Mouse (Mus musculus): ENCODE data around the gene Ahnak. TPM values are rescaled to one million over a fixed set of nuclear protein-coding genes. Genes with fewer than 3 reads are reported as not detected.
A peak's percentile ranks its signal among the peaks of the same experiment; 100 is the strongest.
"Not testable (repeated sequence)": the region's sequence is repeated elsewhere in the genome, so short reads cannot be mapped to it uniquely, and the experiment has no call there.

Gene Ahnak
- polyA plus RNA-seq, 1 experiment from 2014 or later = 12.2 TPM

GRCm38 (mm10) chr19:8952241-8952640 is 36.8 kb upstream of the Ahnak start:
- H3K36me3 ChIP-seq = peaks cover 71% of the 10 kb centered on the region
- H3K4me2 ChIP-seq (replicated peaks) = peak overlapping the region; percentile 94
- H3K9ac ChIP-seq (replicated peaks) = peak overlapping the region; percentile 61; the same call in 1 of the 2 replicates
- peak overlapping the region; percentile 91 for H3K27ac ChIP-seq (replicated peaks)
- WGBS = 96% methylated on average over 9 of the region's 9 CpGs
- no peak for ATAC-seq (ENCODE audit: low FRiP score, low read depth)
- no peaks in the 10 kb centered on the region for H3K27me3 ChIP-seq
- H3K4me1 ChIP-seq = peaks cover 32% of the 10 kb centered on the region
- H3K9me3 ChIP-seq = no peaks in the 10 kb centered on the region
- no peak overlapping the region for H3K4me3 ChIP-seq

GRCm38 (mm10) chr19:8953135-8954039 is 35.7 kb upstream of the Ahnak start, which contains the start of gene Tut1:
Tut1 (plus strand) TSS chr19:8953847.
- 4% methylated on average over 46 of the region's 46 CpGs for WGBS
- Histone ChIP-seq H3K9me3 (no peaks in the 10 kb centered on the region), H3K27me3 (no peaks in the 10 kb centered on the region), H3K27ac (replicated peaks) (peak within 1 kb of the TSS; percentile 91), H3K36me3 (peaks cover 68% of the 10 kb centered on the region), H3K4me1 (peaks cover 32% of the 10 kb centered on the region), H3K4me2 (replicated peaks) (peak within 1 kb of the TSS; percentile 94), H3K4me3 (peak within 1 kb of the TSS; percentile 85), H3K9ac (replicated peaks) (peak within 1 kb of the TSS; percentile 63)
- peak; percentile 96 for ATAC-seq (ENCODE audit: low FRiP score, low read depth)

- no peak for ATAC-seq (ENCODE audit: low FRiP score, low read depth)
- Histone ChIP-seq H3K36me3 (peaks cover 65% of the 10 kb centered on the region), H3K27me3 (no peaks in the 10 kb centered on the region), H3K9ac (replicated peaks) (peak overlapping the region; percentile 63), H3K4me3 (peak overlapping the region; percentile 85), H3K9me3 (no peaks in the 10 kb centered on the region), H3K4me2 (replicated peaks) (peak overlapping the region; percentile 94), H3K4me1 (peaks cover 32% of the 10 kb centered on the region), H3K27ac (replicated peaks) (peak overlapping the region; percentile 91)
- 9% methylated on average over 9 of the region's 9 CpGs for WGBS
These were observed 34.9 kb upstream of the Ahnak start for GRCm38 (mm10) chr19:8954171-8954570.

- no peak overlapping the region for H3K4me3 ChIP-seq
- no peaks in the 10 kb centered on the region for H3K27me3 ChIP-seq
- peaks cover 10% of the 10 kb centered on the region for H3K4me1 ChIP-seq
- H3K36me3 ChIP-seq = peaks cover 82% of the 10 kb centered on the region
- WGBS = 90% methylated on average over 2 of the region's 2 CpGs
- no peak overlapping the region for H3K9ac ChIP-seq (replicated peaks)
- no peaks in the 10 kb centered on the region for H3K9me3 ChIP-seq
- no peak overlapping the region for H3K4me2 ChIP-seq (replicated peaks)
- H3K27ac ChIP-seq (replicated peaks) = no peak overlapping the region
- ATAC-seq (ENCODE audit: low FRiP score, low read depth) = no peak
These were observed 26.8 kb upstream of the Ahnak start for GRCm38 (mm10) chr19:8962256-8962655.

GRCm38 (mm10) chr19:8965075-8965474 is 24.0 kb upstream of the Ahnak start:
- Histone ChIP-seq H3K9me3 (no peaks in the 10 kb centered on the region), H3K27me3 (no peaks in the 10 kb centered on the region), H3K36me3 (peaks cover 77% of the 10 kb centered on the region), H3K4me2 (replicated peaks) (no peak overlapping the region), H3K4me1 (peaks cover 24% of the 10 kb centered on the region), H3K4me3 (no peak overlapping the region), H3K9ac (replicated peaks) (0 out of 2 replicates have a peak overlapping the region, but pooled peaks have one; percentile 66), H3K27ac (replicated peaks) (no peak overlapping the region)
- WGBS = 88% methylated on average over 11 of the region's 11 CpGs
- no peak for ATAC-seq (ENCODE audit: low FRiP score, low read depth)

GRCm38 (mm10) chr19:8965771-8966170 is 23.3 kb upstream of the Ahnak start:
- H3K4me3 ChIP-seq = no peak overlapping the region
- ATAC-seq (ENCODE audit: low FRiP score, low read depth) = no peak
- peak overlapping the region; percentile 78 for H3K27ac ChIP-seq (replicated peaks)
- H3K4me2 ChIP-seq (replicated peaks) = peak overlapping the region; percentile 54
- H3K9me3 ChIP-seq = no peaks in the 10 kb centered on the region
- H3K4me1 ChIP-seq = peaks cover 24% of the 10 kb centered on the region
- WGBS = 89% methylated on average over 8 of the region's 8 CpGs
- peak overlapping the region; percentile 66; the same call in 1 of the 2 replicates for H3K9ac ChIP-seq (replicated peaks)
- no peaks in the 10 kb centered on the region for H3K27me3 ChIP-seq
- peaks cover 77% of the 10 kb centered on the region for H3K36me3 ChIP-seq

GRCm38 (mm10) chr19:8966198-8966589 is 22.9 kb upstream of the Ahnak start:
- peak overlapping the region; percentile 54 for H3K4me2 ChIP-seq (replicated peaks)
- no peaks in the 10 kb centered on the region for H3K27me3 ChIP-seq
- peaks cover 24% of the 10 kb centered on the region for H3K4me1 ChIP-seq
- 52% methylated on average over 5 of the region's 5 CpGs for WGBS
- no peak for ATAC-seq (ENCODE audit: low FRiP score, low read depth)
- no peaks in the 10 kb centered on the region for H3K9me3 ChIP-seq
- peak overlapping the region; percentile 66 for H3K9ac ChIP-seq (replicated peaks)
- H3K4me3 ChIP-seq = peak overlapping the region; percentile 63
- peak overlapping the region; percentile 78 for H3K27ac ChIP-seq (replicated peaks)
- H3K36me3 ChIP-seq = peaks cover 77% of the 10 kb centered on the region

GRCm38 (mm10) chr19:8966590-8967372 is 22.3 kb upstream of the Ahnak start, which contains the start of gene Eef1g:
Eef1g (plus strand) TSS chr19:8967041.
- ATAC-seq (ENCODE audit: low FRiP score, low read depth) = peak; percentile 99
- Histone ChIP-seq H3K27ac (replicated peaks) (peak within 1 kb of the TSS; percentile 85), H3K27me3 (no peaks in the 10 kb centered on the region), H3K4me3 (peak within 1 kb of the TSS; percentile 63), H3K4me2 (replicated peaks) (peak within 1 kb of the TSS; percentile 80), H3K9me3 (no peaks in the 10 kb centered on the region), H3K4me1 (peaks cover 24% of the 10 kb centered on the region), H3K9ac (replicated peaks) (peak within 1 kb of the TSS; percentile 84), H3K36me3 (peaks cover 77% of the 10 kb centered on the region)
- under 1% methylated on average over 52 of the region's 52 CpGs for WGBS

GRCm38 (mm10) chr19:8967373-8967743 is 21.7 kb upstream of the Ahnak start:
- under 1% methylated on average over 8 of the region's 8 CpGs for WGBS
- no peak; the same call in 1 of the 2 replicates for ATAC-seq (ENCODE audit: low FRiP score, low read depth)
- peaks cover 24% of the 10 kb centered on the region for H3K4me1 ChIP-seq
- H3K9ac ChIP-seq (replicated peaks) = peak overlapping the region; percentile 84
- H3K36me3 ChIP-seq = peaks cover 77% of the 10 kb centered on the region
- no peaks in the 10 kb centered on the region for H3K9me3 ChIP-seq
- peak overlapping the region; percentile 63 for H3K4me3 ChIP-seq
- H3K27me3 ChIP-seq = no peaks in the 10 kb centered on the region
- H3K27ac ChIP-seq (replicated peaks) = peak overlapping the region; percentile 85
- H3K4me2 ChIP-seq (replicated peaks) = peak overlapping the region; percentile 80

- no peak for ATAC-seq (ENCODE audit: low FRiP score, low read depth)
- Histone ChIP-seq H3K9ac (replicated peaks) (peak overlapping the region; percentile 84), H3K4me3 (peak overlapping the region; percentile 63), H3K9me3 (no peaks in the 10 kb centered on the region), H3K4me1 (peaks cover 24% of the 10 kb centered on the region), H3K36me3 (peaks cover 77% of the 10 kb centered on the region), H3K27me3 (no peaks in the 10 kb centered on the region), H3K27ac (replicated peaks) (0 out of 2 replicates have a peak overlapping the region, but pooled peaks have one; percentile 85), H3K4me2 (replicated peaks) (peak overlapping the region; percentile 80)
- 6% methylated on average over 9 of the region's 9 CpGs for WGBS
These were observed 21.2 kb upstream of the Ahnak start for GRCm38 (mm10) chr19:8967893-8968292.

- not testable (repeated sequence) for H3K27me3 ChIP-seq; H3K9ac ChIP-seq (replicated peaks); H3K4me3 ChIP-seq; H3K9me3 ChIP-seq; H3K4me2 ChIP-seq (replicated peaks); H3K27ac ChIP-seq (replicated peaks); ATAC-seq (ENCODE audit: low FRiP score, low read depth)
- Histone ChIP-seq H3K36me3 (peaks cover 90% of the 10 kb centered on the region), H3K4me1 (peaks cover 14% of the 10 kb centered on the region)
- WGBS = 88% methylated on average over 8 of the region's 8 CpGs
These were observed 16.6 kb upstream of the Ahnak start for GRCm38 (mm10) chr19:8972491-8972890.
